Mouse (Mus musculus) MEL (cell line): ENCODE data around the gene Phf1.

Experiments used
- BHLHE40 ChIP-seq: IDR thresholded peaks from 2 replicates; pipeline ENCODE4 v1.6.1; 2012; ENCODE audit warnings: low read depth, mild to moderate bottlenecking, inconsistent platforms, low read length, improper control_type of control experiment, borderline replicate concordance
- CHD1 ChIP-seq: IDR thresholded peaks from 2 replicates; pipeline ENCODE4 v1.6.1; 2012; ENCODE audit warnings: low read depth, mild to moderate bottlenecking, inconsistent platforms, low read length, improper control_type of control experiment
- CTCF ChIP-seq, 3 experiments: IDR thresholded peaks in 2 of 3; conservative IDR thresholded peaks in 1 of 3; 2 replicates each; pipeline ENCODE4 v1.5.1; 2011 to 2012; ENCODE audit warnings: low read length in 3 of 3, low read depth in 2 of 3, mild to moderate bottlenecking in 2 of 3, improper control_type of control experiment in 1 of 3, inconsistent platforms in 1 of 3, mixed read lengths in 1 of 3, moderate library complexity in 1 of 3; ENCODE audit not compliant: control insufficient read depth in 1 of 3, insufficient read depth in 1 of 3, poor library complexity in 1 of 3, severe bottlenecking in 1 of 3
- GATA1 ChIP-seq: IDR thresholded peaks from 2 replicates; pipeline ENCODE4 v1.6.1; 2011; ENCODE audit warnings: low read depth, low read length, improper control_type of control experiment
- MXI1 ChIP-seq: IDR thresholded peaks from 2 replicates; pipeline ENCODE4 v1.6.1; 2011; ENCODE audit warnings: mild to moderate bottlenecking, low read depth, low read length, improper control_type of control experiment
- MYC ChIP-seq: IDR thresholded peaks from 2 replicates; pipeline ENCODE4 v1.6.1; 2011; ENCODE audit warnings: low read depth, mild to moderate bottlenecking, low read length, improper control_type of control experiment, moderate library complexity
- POLR2AphosphoS2 ChIP-seq: IDR thresholded peaks from 2 replicates; pipeline ENCODE4 v1.6.1; 2011; ENCODE audit warnings: low read length, improper control_type of control experiment
- SIN3A ChIP-seq: IDR thresholded peaks from 2 replicates; pipeline ENCODE4 v1.6.1; 2012; ENCODE audit warnings: low read length, improper control_type of control experiment, inconsistent platforms
- UBTF ChIP-seq: IDR thresholded peaks from 2 replicates; pipeline ENCODE4 v1.6.1; 2012; ENCODE audit warnings: low read depth, mild to moderate bottlenecking, inconsistent platforms, low read length, improper control_type of control experiment, moderate library complexity, borderline replicate concordance; ENCODE audit not compliant: insufficient read depth
- USF1 ChIP-seq: IDR thresholded peaks from 2 replicates; pipeline ENCODE4 v1.6.1; 2014; ENCODE audit warnings: low read depth, mild to moderate bottlenecking, inconsistent platforms, low read length, improper control_type of control experiment, moderate library complexity
- ZNF384 ChIP-seq: IDR thresholded peaks from 2 replicates; pipeline ENCODE4 v1.6.1; 2012; ENCODE audit warnings: low read depth, mild to moderate bottlenecking, inconsistent platforms, low read length, improper control_type of control experiment

DNA sequence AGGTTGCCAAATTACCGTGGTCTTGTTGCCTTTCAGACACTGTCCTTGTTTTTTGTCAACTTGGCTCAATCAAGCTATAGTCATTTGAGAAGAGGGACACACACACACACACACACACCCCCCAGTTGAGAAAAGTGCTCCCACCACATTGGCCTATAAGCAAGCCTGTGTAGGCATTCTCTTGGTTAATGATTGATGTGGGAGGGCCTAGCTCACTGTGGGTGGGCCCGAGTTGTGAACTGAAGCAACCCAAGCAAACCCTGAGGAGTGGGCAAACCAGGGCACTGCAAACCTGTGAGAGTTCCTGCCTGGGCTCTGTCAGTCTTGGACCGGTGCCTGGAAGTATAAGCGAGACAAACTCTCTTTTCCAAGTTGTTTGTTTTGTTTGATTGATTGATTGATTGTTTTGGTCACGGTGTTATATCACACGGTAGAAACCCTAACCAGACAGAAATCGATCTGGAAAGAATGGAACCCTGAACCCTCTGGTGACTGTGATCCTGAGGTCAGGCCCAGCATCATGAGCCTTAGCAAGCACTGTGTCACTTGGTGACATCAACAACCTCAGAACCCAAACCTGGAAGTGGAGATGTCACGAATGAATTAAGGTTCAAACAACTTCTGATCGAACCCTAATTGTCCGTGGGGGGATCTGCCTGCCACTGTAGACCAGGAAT lies 52.8 kb downstream of the Phf1 start:
- TF ChIP-seq GATA1 (no peak), UBTF (no peak), USF1 (no peak), ZNF384 (no peak), MXI1 (no peak), MYC (no peak), CTCF (IDR thresholded peaks at IDR 0.05 in 2 of 3, conservative IDR thresholded peaks at IDR 0.05 in 1 of 3; ENCODE audit: control insufficient read depth in 1 of 3, insufficient read depth in 1 of 3, low read depth in 2 of 3, low read length in 3 of 3, poor library complexity in 1 of 3, severe bottlenecking in 1 of 3) (no peak), CHD1 (no peak), POLR2AphosphoS2 (no peak), SIN3A (no peak), BHLHE40 (no peak)
